Mouse (Mus musculus): ENCODE measurements around the gene Cct7.
"Not testable (repeated sequence)": the region's sequence is repeated elsewhere in the genome, so short reads cannot be mapped to it uniquely, and the experiment has no call there.

Gene Cct7

GRCm38 (mm10) chr6:85450697-85451663 is at the start of gene Cct7:
TSS of gene Cct7 (plus strand) at chr6:85451514.
- peak; percentile 97 to 99 for DNase-seq

- no peak for DNase-seq
These were observed 48.7 kb upstream of the Cct7 start for GRCm38 (mm10) chr6:85402613-85403012.

- DNase-seq = no peak
These were observed 48.3 kb upstream of the Cct7 start for GRCm38 (mm10) chr6:85403039-85403438.

- peak; percentile 19 to 38 for DNase-seq
These were observed 42.3 kb upstream of the Cct7 start for GRCm38 (mm10) chr6:85409003-85409402.

GRCm38 (mm10) chr6:85410771-85411273 is 40.5 kb upstream of the Cct7 start:
- peak; percentile 55 to 72 for DNase-seq

GRCm38 (mm10) chr6:85415829-85416228 is 35.5 kb upstream of the Cct7 start:
- DNase-seq = no peak

GRCm38 (mm10) chr6:85419150-85419549 is 32.2 kb upstream of the Cct7 start:
- no peak for DNase-seq

- no peak for DNase-seq
These were observed 27.4 kb upstream of the Cct7 start, which contains the start of gene Noto for GRCm38 (mm10) chr6:85423836-85424379. TSS of gene Noto (plus strand) at chr6:85423886.

GRCm38 (mm10) chr6:85431274-85431841 is 20.0 kb upstream of the Cct7 start:
- no peak for DNase-seq

GRCm38 (mm10) chr6:85431842-85432431 is 19.4 kb upstream of the Cct7 start, which contains the start of gene Smyd5:
TSS of gene Smyd5 (plus strand) at chr6:85431989.
- peak; percentile 78 to 86 for DNase-seq

- DNase-seq = no peak
These were observed 17.4 kb upstream of the Cct7 start for GRCm38 (mm10) chr6:85433865-85434264.

GRCm38 (mm10) chr6:85436204-85436603 is 15.1 kb upstream of the Cct7 start:
- no peak for DNase-seq

- DNase-seq = no peak
These were observed 14.7 kb upstream of the Cct7 start for GRCm38 (mm10) chr6:85436631-85437030.

- no peak for DNase-seq
These were observed 10.2 kb upstream of the Cct7 start for GRCm38 (mm10) chr6:85441142-85441541.

GRCm38 (mm10) chr6:85443488-85444233 is 7.7 kb upstream of the Cct7 start:
- no peak for DNase-seq

GRCm38 (mm10) chr6:85444266-85444965 is 6.9 kb upstream of the Cct7 start:
- DNase-seq = no peak

GRCm38 (mm10) chr6:85445286-85445685 is 6.0 kb upstream of the Cct7 start:
- DNase-seq = no peak

GRCm38 (mm10) chr6:85447351-85447750 is 4.0 kb upstream of the Cct7 start:
- no peak for DNase-seq

GRCm38 (mm10) chr6:85450140-85450539 is 1.2 kb upstream of the Cct7 start:
- not testable (repeated sequence) for DNase-seq

GRCm38 (mm10) chr6:85451664-85452410 is 523 bp downstream of the Cct7 start, which contains the start of gene Pradc1:
TSS of gene Pradc1 (minus strand) at chr6:85451970.
- peak; percentile 97 to 98 for DNase-seq

GRCm38 (mm10) chr6:85452411-85452665 is 1.0 kb downstream of the Cct7 start:
- no peak for DNase-seq

All from cerebellum, postnatal 25 days (tissue).